11 mouse cellular contexts compared by ENCODE assay signal in the genomic region with DNA sequence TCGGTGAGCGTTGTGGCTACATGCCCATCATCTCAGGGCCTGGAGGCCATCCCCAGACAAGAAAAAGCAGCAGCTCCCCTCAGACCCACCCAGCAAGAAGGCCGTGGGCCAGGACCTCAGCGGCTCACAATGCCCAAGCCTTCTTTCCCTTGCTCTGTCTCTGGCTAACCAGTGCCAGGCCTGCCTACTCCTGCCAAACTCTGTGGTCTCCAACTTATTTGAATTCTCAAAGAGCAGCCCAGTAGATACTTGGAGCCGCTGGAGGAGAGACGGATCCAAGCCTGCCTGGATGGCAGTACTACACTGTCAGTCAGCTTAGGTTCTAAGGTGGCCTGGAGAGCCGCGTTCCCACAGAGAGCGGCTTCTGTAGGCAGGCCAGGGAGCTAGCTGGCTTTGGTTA. TPM values are rescaled to one million over a fixed set of nuclear protein-coding genes. Genes with fewer than 3 reads are reported as not detected.
A peak's percentile ranks its signal among the peaks of the same experiment; 100 is the strongest.
DNase-seq lines count a peak whose midpoint lies in the region; ATAC-seq and TF ChIP-seq lines count a peak whose summit lies in the region.
"Had no signal": no experiment of that assay in that cellular context is flagged by ENCODE, and none has a peak within 500 bp of the region (broad histone marks: within the 10 kb centered on the region; RNA-seq: fewer than 3 reads in every experiment).

No protein-coding gene starts in this region.

- H3K36me3 ChIP-seq in midbrain, embryonic 16.5 days (ENCODE audit: control insufficient read depth, insufficient read depth, low read length) = no peaks in the 10 kb centered on the region
- H3K36me3 ChIP-seq in midbrain, embryonic 14.5 days (ENCODE audit: control insufficient read depth, insufficient read depth, low read length) = no peaks in the 10 kb centered on the region
- no peaks in the 10 kb centered on the region for H3K36me3 ChIP-seq in intestine, embryonic 16.5 days (ENCODE audit: control insufficient read depth, insufficient read depth, low read length)
- H3K36me3 ChIP-seq in small intestine, adult 2 months (ENCODE audit: control insufficient read depth, insufficient read depth, low read length) = no peaks in the 10 kb centered on the region
- H3K36me3 ChIP-seq: limb, embryonic 13.5 days had no signal

- intact Hi-C loops in gastrocnemius, adult 2 months (cut with DNase I) = no loop called here

- no peaks in the 10 kb centered on the region for H3K27me3 ChIP-seq in midbrain, embryonic 16.5 days (ENCODE audit: control insufficient read depth, insufficient read depth, low read depth, low read length)
- H3K27me3 ChIP-seq in midbrain, embryonic 14.5 days (ENCODE audit: control insufficient read depth, insufficient read depth, low read length) = no peaks in the 10 kb centered on the region
- H3K27me3 ChIP-seq in intestine, embryonic 16.5 days (replicated peaks; ENCODE audit: control insufficient read depth, insufficient read depth, low read length) = no peaks in the 10 kb centered on the region
- H3K27me3 ChIP-seq in small intestine, adult 2 months (ENCODE audit: control insufficient read depth, insufficient read depth, low read length) = no peaks in the 10 kb centered on the region
- H3K27me3 ChIP-seq: limb, embryonic 13.5 days; neural tube, embryonic 13.5 days had no signal

- 91% methylated on average over 9 of the region's 9 CpGs for WGBS in midbrain, embryonic 16.5 days
- 94% methylated on average over 9 of the region's 9 CpGs for WGBS in midbrain, embryonic 14.5 days
- WGBS in intestine, embryonic 16.5 days = 86% methylated on average over 9 of the region's 9 CpGs
- WGBS in small intestine, adult 2 months = 48% methylated on average over 9 of the region's 9 CpGs

- peak; percentile 50 for DNase-seq in gastrocnemius, adult 2 months
- no peak for DNase-seq in gastrocnemius, postnatal 4 days (ENCODE audit: low spot score in 2 of 2)
- DNase-seq in midbrain, embryonic 14.5 days = no peak
- no peak for DNase-seq in retina, postnatal 1 day
- DNase-seq: thymus, postnatal 4 days had no signal

- peak; percentile 80 for ATAC-seq in midbrain, embryonic 16.5 days
- ATAC-seq in midbrain, embryonic 14.5 days (ENCODE audit: low FRiP score, low TSS enrichment) = no peak
- peak; percentile 8; the same call in 1 of the 2 replicates for ATAC-seq in intestine, embryonic 16.5 days
- no peak for ATAC-seq in CD4-positive, CD25-positive, alpha-beta regulatory T cell, adult 4 months

- no peak for TF ChIP-seq CTCF in gastrocnemius, adult 2 months (IDR thresholded peaks at IDR 0.05)
- no peak for TF ChIP-seq CTCF in small intestine, adult 2 months (IDR thresholded peaks at IDR 0.05; ENCODE audit: extremely low read depth, insufficient read length, insufficient replicate concordance, low read depth, low read length)

- H3K4me1 ChIP-seq in midbrain, embryonic 16.5 days (ENCODE audit: control insufficient read depth, insufficient read depth, low read length) = 0 out of 2 replicates have a peak, but pooled peaks cover 2% of the 10 kb centered on the region
- H3K4me1 ChIP-seq in midbrain, embryonic 14.5 days (ENCODE audit: control insufficient read depth, insufficient read depth, low read length) = no peaks in the 10 kb centered on the region
- peaks cover 61% of the 10 kb centered on the region for H3K4me1 ChIP-seq in intestine, embryonic 16.5 days (ENCODE audit: control insufficient read depth, insufficient read depth, low read length)
- H3K4me1 ChIP-seq in small intestine, adult 2 months (ENCODE audit: control insufficient read depth, insufficient read depth, insufficient read length, low read length) = peaks cover 58% of the 10 kb centered on the region

- peak overlapping the region; percentile 80 for H3K27ac ChIP-seq in gastrocnemius, adult 2 months
- peak overlapping the region; percentile 23; the same call in 1 of the 2 replicates for H3K27ac ChIP-seq in midbrain, embryonic 16.5 days (ENCODE audit: low read length)
- no peak overlapping the region for H3K27ac ChIP-seq in midbrain, embryonic 14.5 days (replicated peaks; ENCODE audit: low read depth, low read length)
- peak overlapping the region; percentile 64 for H3K27ac ChIP-seq in intestine, embryonic 16.5 days (ENCODE audit: low read length)
- peak overlapping the region; percentile 94 for H3K27ac ChIP-seq in small intestine, adult 2 months (ENCODE audit: insufficient read depth, low read depth, low read length)
- H3K27ac ChIP-seq: neural tube, embryonic 13.5 days had no signal

- TF ChIP-seq POLR2A in small intestine, adult 2 months (IDR thresholded peaks at IDR 0.05; ENCODE audit: low read depth, low read length) = no peak

- H3K9ac ChIP-seq in midbrain, embryonic 16.5 days (ENCODE audit: low read depth, low read length) = no peak overlapping the region
- no peak overlapping the region for H3K9ac ChIP-seq in midbrain, embryonic 14.5 days (replicated peaks; ENCODE audit: low read length)
- H3K9ac ChIP-seq in intestine, embryonic 16.5 days (ENCODE audit: low read depth, low read length) = no peak overlapping the region
- H3K9ac ChIP-seq: limb, embryonic 13.5 days; neural tube, embryonic 13.5 days had no signal

- H3K9me3 ChIP-seq in midbrain, embryonic 16.5 days (replicated peaks; ENCODE audit: control insufficient read depth, low read length, poor library complexity, severe bottlenecking) = no peaks in the 10 kb centered on the region
- no peaks in the 10 kb centered on the region for H3K9me3 ChIP-seq in midbrain, embryonic 14.5 days (ENCODE audit: control insufficient read depth, low read length)
- H3K9me3 ChIP-seq in intestine, embryonic 16.5 days (ENCODE audit: control insufficient read depth, low read length) = no peaks in the 10 kb centered on the region
- H3K9me3 ChIP-seq: limb, embryonic 13.5 days; neural tube, embryonic 13.5 days had no signal

- no peak overlapping the region for H3K4me2 ChIP-seq in midbrain, embryonic 16.5 days (ENCODE audit: low read length)
- no peak overlapping the region for H3K4me2 ChIP-seq in midbrain, embryonic 14.5 days (ENCODE audit: low read length)
- peak overlapping the region; percentile 30 for H3K4me2 ChIP-seq in intestine, embryonic 16.5 days (ENCODE audit: low read depth, low read length)
- H3K4me2 ChIP-seq: limb, embryonic 13.5 days; neural tube, embryonic 13.5 days had no signal

- no peak overlapping the region for H3K4me3 ChIP-seq in gastrocnemius, adult 2 months
- H3K4me3 ChIP-seq in midbrain, embryonic 16.5 days (ENCODE audit: low read depth, low read length) = no peak overlapping the region
- no peak overlapping the region for H3K4me3 ChIP-seq in midbrain, embryonic 14.5 days (replicated peaks; ENCODE audit: low read depth, low read length)
- no peak overlapping the region for H3K4me3 ChIP-seq in intestine, embryonic 16.5 days (ENCODE audit: low read length)
- H3K4me3 ChIP-seq in small intestine, adult 2 months (ENCODE audit: low read depth, low read length) = no peak overlapping the region
- H3K4me3 ChIP-seq: limb, embryonic 13.5 days; neural tube, embryonic 13.5 days had no signal

RNA-seq across cellular contexts. Expression of a gene that starts 24.4 kb away (rescaled TPM):
- 100 to 1,000 TPM; 387 to 963 TPM for total RNA-seq in gastrocnemius, adult 2 months (2021)
- 100 to 1,000 TPM; 250 to 265 TPM for total RNA-seq in gastrocnemius, postnatal 4 days (2021)
- 44.4 and 45.6 TPM in 2 replicates for polyA plus RNA-seq in midbrain, embryonic 16.5 days (2015; fragmentation: Nextera tagmentation; extraction: Ambion mirVana)
- 46.5 and 59.3 TPM in 2 replicates for polyA plus RNA-seq in midbrain, embryonic 14.5 days (2014; fragmentation: Nextera tagmentation; extraction: Ambion mirVana)
- 20.4 and 27.2 TPM in 2 replicates for polyA plus RNA-seq in intestine, embryonic 16.5 days (2015; fragmentation: Nextera tagmentation; extraction: Ambion mirVana)
- 47.2 and 60.1 TPM in 2 replicates for polyA plus RNA-seq in small intestine, adult 2 months (2012; rRNA removed)
- polyA plus RNA-seq in CD4-positive, CD25-positive, alpha-beta regulatory T cell, adult 4 months (2017; shearing (Covaris generic)) = 10 to 100 TPM in 1 of 2 experiments, 1 to 10 TPM in 1; 10.0 to 14.8 TPM

Comparison
In these comparisons a context has a peak if more than half of its experiments do, and no peak if none do; other contexts are left out.
1. ATAC-seq: peak in midbrain, embryonic 16.5 days (single experiment) and intestine, embryonic 16.5 days (single experiment); none in midbrain, embryonic 14.5 days (single experiment) and CD4-positive, CD25-positive, alpha-beta regulatory T cell, adult 4 months (single experiment).